Comparison of ENCODE assay signal across 8 mouse cellular contexts in the genomic region with DNA sequence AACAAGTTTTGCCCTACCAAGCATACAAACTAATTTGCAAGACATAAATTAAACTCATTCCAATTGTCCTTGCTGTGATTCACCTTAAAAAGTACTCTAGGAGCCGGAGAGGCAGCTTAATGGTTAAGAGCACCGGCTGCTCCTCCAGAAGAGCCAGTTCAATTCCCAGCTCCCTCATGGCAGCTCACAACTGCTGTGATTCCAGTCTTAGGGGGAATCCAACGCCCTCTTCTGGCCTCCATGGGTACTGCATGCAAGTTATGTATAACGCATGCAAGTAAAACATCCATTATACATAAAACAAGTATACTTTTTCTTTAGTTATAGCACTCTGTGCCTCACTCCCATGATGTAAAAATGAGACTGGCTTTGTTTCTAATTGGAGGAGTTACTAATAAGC. TPM values are rescaled to one million over a fixed set of nuclear protein-coding genes. Genes with fewer than 3 reads are reported as not detected.
DNase-seq lines count a peak whose midpoint lies in the region; TF ChIP-seq lines count a peak whose summit lies in the region.
"Had no signal": no experiment of that assay in that cellular context is flagged by ENCODE, and none has a peak within 500 bp of the region (broad histone marks: within the 10 kb centered on the region; RNA-seq: fewer than 3 reads in every experiment).

No protein-coding gene starts in this region.

- TF ChIP-seq POLR2A in kidney, adult 2 months (IDR thresholded peaks at IDR 0.05; ENCODE audit: low read depth, low read length): no peak
- TF ChIP-seq POLR2A in thymus, adult 2 months (IDR thresholded peaks at IDR 0.05; ENCODE audit: control insufficient read depth, extremely low read depth, insufficient read depth, low read length, poor library complexity): no peak

- 68% methylated on average over 4 of the region's 4 CpGs for WGBS in kidney, adult 2 months
- 79% methylated on average over 4 of the region's 4 CpGs for WGBS in thymus, adult 2 months

- TF ChIP-seq CTCF in kidney, adult 2 months (conservative IDR thresholded peaks at IDR 0.05; ENCODE audit: insufficient read depth, insufficient read length, low read depth, low read length): peak; percentile 25; the same call in 1 of the 2 replicates
- peak; percentile 65; the same call in 1 of the 2 replicates for TF ChIP-seq CTCF in thymus, adult 2 months (IDR thresholded peaks at IDR 0.05; ENCODE audit: borderline replicate concordance, control insufficient read depth, extremely low read depth, insufficient read depth, low read length, poor library complexity)

- H3K4me3 ChIP-seq in kidney, adult 2 months (ENCODE audit: insufficient read depth, low read depth, low read length): no peak overlapping the region
- no peak overlapping the region for H3K4me3 ChIP-seq in thymus, adult 2 months (ENCODE audit: control insufficient read depth, insufficient read depth, low read length)
- H3K4me3 ChIP-seq: midbrain, embryonic 12.5 days had no signal

- H3K36me3 ChIP-seq in kidney, adult 2 months (ENCODE audit: control insufficient read depth, insufficient read depth, low read length): no peaks in the 10 kb centered on the region
- peaks cover 20% of the 10 kb centered on the region; the same call in 1 of the 2 replicates for H3K36me3 ChIP-seq in thymus, adult 2 months (ENCODE audit: control insufficient read depth, insufficient read depth, low read length)
- H3K36me3 ChIP-seq: midbrain, embryonic 12.5 days had no signal

- no peak overlapping the region for H3K27ac ChIP-seq in kidney, adult 2 months (ENCODE audit: insufficient read depth, low read depth, low read length)
- H3K27ac ChIP-seq in thymus, adult 2 months (ENCODE audit: control insufficient read depth, insufficient read depth, low read length): no peak overlapping the region
- H3K27ac ChIP-seq: midbrain, embryonic 12.5 days had no signal

- H3K27me3 ChIP-seq in kidney, adult 2 months (replicated peaks; ENCODE audit: control insufficient read depth, insufficient read depth, low read length): no peaks in the 10 kb centered on the region
- H3K27me3 ChIP-seq in thymus, adult 2 months (ENCODE audit: control insufficient read depth, insufficient read depth, low read length): no peaks in the 10 kb centered on the region
- H3K27me3 ChIP-seq: midbrain, embryonic 12.5 days had no signal

- peaks cover 4% of the 10 kb centered on the region for H3K4me1 ChIP-seq in kidney, adult 2 months (ENCODE audit: control insufficient read depth, insufficient read depth, low read length)
- H3K4me1 ChIP-seq in thymus, adult 2 months (replicated peaks; ENCODE audit: control insufficient read depth, insufficient read depth, low read length): no peaks in the 10 kb centered on the region

- no peak for DNase-seq in kidney, adult 2 months
- no peak for DNase-seq in kidney, postnatal 14 days
- DNase-seq in thymus, adult 2 months: no peak
- no peak for DNase-seq in thymus, adult 18-20 months
- DNase-seq in T-cell, adult 2 months (ENCODE audit: low spot score): peak; percentile 33
- DNase-seq in thymus, postnatal 4 days: peak; percentile 58
- DNase-seq in adrenal gland, postnatal 25 days: no peak

RNA-seq across cellular contexts. Expression of a gene that starts 27.7 kb away (rescaled TPM):
- polyA plus RNA-seq in kidney, adult 2 months (2012; rRNA removed): 27.5 and 28.1 TPM in 2 replicates
- 47.2 and 62.7 TPM in 2 replicates for polyA plus RNA-seq in thymus, adult 2 months (2012; rRNA removed)
- 37.7 and 47.1 TPM in 2 replicates for total RNA-seq in adrenal gland, postnatal 25 days (2021)

Comparison
In these comparisons a context has a peak if more than half of its experiments do, and no peak if none do; other contexts are left out.
1. DNase-seq: peak in T-cell, adult 2 months (single experiment) and thymus, postnatal 4 days (single experiment); none in kidney, adult 2 months (single experiment), kidney, postnatal 14 days (single experiment), thymus, adult 2 months (single experiment), thymus, adult 18-20 months (0 of 2) and adrenal gland, postnatal 25 days (single experiment).